Mouse (Mus musculus): ENCODE results near the gene Fer.

Gene Fer

GRCm38 (mm10) chr17:64139231-64139915 lies 276.5 kb downstream of the Fer start:
- DNase-seq (ENCODE audit: low read depth, low spot score): no peak

GRCm38 (mm10) chr17:64140063-64140850 lies 277.4 kb downstream of the Fer start:
- no peak for DNase-seq (ENCODE audit: low read depth, low spot score)

- no peak for DNase-seq (ENCODE audit: low read depth, low spot score)
Observed at GRCm38 (mm10) chr17:64141856-64142255, 279.0 kb downstream of the Fer start.

- DNase-seq (ENCODE audit: low read depth, low spot score): no peak
Observed at GRCm38 (mm10) chr17:64146409-64146808, 283.5 kb downstream of the Fer start.

- no peak for DNase-seq (ENCODE audit: low read depth, low spot score)
Observed at GRCm38 (mm10) chr17:64150717-64151116, 287.9 kb downstream of the Fer start.

GRCm38 (mm10) chr17:64167731-64168130 lies 304.9 kb downstream of the Fer start:
- no peak for DNase-seq (ENCODE audit: low read depth, low spot score)

GRCm38 (mm10) chr17:64170019-64170418 lies 307.2 kb downstream of the Fer start:
- no peak for DNase-seq (ENCODE audit: low read depth, low spot score)

GRCm38 (mm10) chr17:64172474-64172873 lies 309.6 kb downstream of the Fer start:
- DNase-seq (ENCODE audit: low read depth, low spot score): no peak

GRCm38 (mm10) chr17:64180546-64180945 lies 317.7 kb downstream of the Fer start:
- no peak for DNase-seq (ENCODE audit: low read depth, low spot score)

GRCm38 (mm10) chr17:64181291-64181690 lies 318.4 kb downstream of the Fer start:
- DNase-seq (ENCODE audit: low read depth, low spot score): no peak

GRCm38 (mm10) chr17:64182599-64182998 lies 319.7 kb downstream of the Fer start:
- no peak for DNase-seq (ENCODE audit: low read depth, low spot score)

- no peak for DNase-seq (ENCODE audit: low read depth, low spot score)
Observed at GRCm38 (mm10) chr17:64183196-64183595, 320.3 kb downstream of the Fer start.

All from brain, embryonic 18.5 days (tissue).